Mouse (Mus musculus): Measurements from ENCODE around the gene Rnf130.

- no peak for TF ChIP-seq CTCF (IDR thresholded peaks at IDR 0.05)
- no peak for TF ChIP-seq EP300 (IDR thresholded peaks at IDR 0.05)
These were observed 42.3 kb upstream of the Rnf130 start for GRCm38 (mm10) chr11:49982881-49983280.

All from lung, postnatal 0 days (tissue).